Mouse (Mus musculus): ENCODE measurements around the gene Fam83g.
A peak's percentile ranks its signal among the peaks of the same experiment; 100 is the strongest.

Gene Fam83g

GRCm38 (mm10) chr11:61674151-61674838 is 9.6 kb upstream of the Fam83g start:
- DNase-seq (ENCODE audit: low read depth), result no peak

- DNase-seq (ENCODE audit: low read depth), result no peak
Observed at GRCm38 (mm10) chr11:61674839-61675159, 9.1 kb upstream of the Fam83g start.

- DNase-seq (ENCODE audit: low read depth), result no peak
Observed at GRCm38 (mm10) chr11:61675332-61675731, 8.6 kb upstream of the Fam83g start.

- no peak for DNase-seq (ENCODE audit: low read depth)
Observed at GRCm38 (mm10) chr11:61676216-61676854, 7.6 kb upstream of the Fam83g start.

GRCm38 (mm10) chr11:61677709-61678108 is 6.2 kb upstream of the Fam83g start:
- DNase-seq (ENCODE audit: low read depth), result no peak

- no peak for DNase-seq (ENCODE audit: low read depth)
Observed at GRCm38 (mm10) chr11:61679091-61679866, 4.6 kb upstream of the Fam83g start.

- DNase-seq (ENCODE audit: low read depth), result no peak
Observed at GRCm38 (mm10) chr11:61685119-61685725, 1.3 kb downstream of the Fam83g start.

GRCm38 (mm10) chr11:61686141-61686540 is 2.2 kb downstream of the Fam83g start:
- no peak for DNase-seq (ENCODE audit: low read depth)

GRCm38 (mm10) chr11:61686906-61687453 is 3.1 kb downstream of the Fam83g start:
- DNase-seq (ENCODE audit: low read depth), result no peak

- no peak for DNase-seq (ENCODE audit: low read depth)
Observed at GRCm38 (mm10) chr11:61687595-61687994, 3.7 kb downstream of the Fam83g start.

- DNase-seq (ENCODE audit: low read depth), result no peak
Observed at GRCm38 (mm10) chr11:61692996-61693395, 9.1 kb downstream of the Fam83g start.

GRCm38 (mm10) chr11:61698852-61699251 is 15.0 kb downstream of the Fam83g start:
- no peak for DNase-seq (ENCODE audit: low read depth)

- no peak for DNase-seq (ENCODE audit: low read depth)
Observed at GRCm38 (mm10) chr11:61699460-61699859, 15.6 kb downstream of the Fam83g start.

- DNase-seq (ENCODE audit: low read depth), result peak; percentile 17
Observed at GRCm38 (mm10) chr11:61699933-61700332, 16.0 kb downstream of the Fam83g start.

- no peak for DNase-seq (ENCODE audit: low read depth)
Observed at GRCm38 (mm10) chr11:61701696-61702095, 17.8 kb downstream of the Fam83g start.

GRCm38 (mm10) chr11:61702494-61702893 is 18.6 kb downstream of the Fam83g start:
- DNase-seq (ENCODE audit: low read depth), result no peak

GRCm38 (mm10) chr11:61705581-61705980 is 21.7 kb downstream of the Fam83g start:
- DNase-seq (ENCODE audit: low read depth), result no peak

GRCm38 (mm10) chr11:61706232-61706631 is 22.3 kb downstream of the Fam83g start:
- DNase-seq (ENCODE audit: low read depth), result no peak

GRCm38 (mm10) chr11:61708928-61709327 is 25.0 kb downstream of the Fam83g start:
- no peak for DNase-seq (ENCODE audit: low read depth)

GRCm38 (mm10) chr11:61713157-61713855 is 29.4 kb downstream of the Fam83g start:
- DNase-seq (ENCODE audit: low read depth), result peak; percentile 20

- DNase-seq (ENCODE audit: low read depth), result peak; percentile 46
Observed at GRCm38 (mm10) chr11:61714346-61715117, 30.6 kb downstream of the Fam83g start.

Data from fibroblast of lung, adult 2 months (primary cell).